Mouse (Mus musculus) embryonic facial prominence, embryonic 10.5 days (tissue): ENCODE measurements around the gene Gnb1. TPM values are rescaled to one million over a fixed set of nuclear protein-coding genes. Genes with fewer than 3 reads are reported as not detected.
A peak's percentile ranks its signal among the peaks of the same experiment; 100 is the strongest.

Source experiments
- DNase-seq: peaks from one replicate; pipeline ENCODE4 v3.0.0-alpha.2; 2017; ENCODE audit warnings: low spot score
- H3K27ac ChIP-seq: fragments of 300-500 bp; sonication (generic); replicated peaks from 2 replicates; pipeline ENCODE4 v1.5.1; 2016; ENCODE audit warnings: mild to moderate bottlenecking
- H3K27me3 ChIP-seq: fragments of 300-500 bp; sonication (generic); replicated peaks from 2 replicates; pipeline ENCODE4 v1.6.1; 2016; ENCODE audit warnings: low read depth, mild to moderate bottlenecking; ENCODE audit not compliant: poor library complexity, severe bottlenecking
- H3K36me3 ChIP-seq: fragments of 300-500 bp; sonication (generic); replicated peaks from 2 replicates; pipeline ENCODE4 v1.6.1; 2016; ENCODE audit warnings: mild to moderate bottlenecking, moderate library complexity
- H3K4me1 ChIP-seq: fragments of 300-500 bp; sonication (generic); 2 replicates; pipeline ENCODE4 v1.6.1; 2016
- H3K4me3 ChIP-seq: fragments of 300-500 bp; sonication (generic); 2 replicates; pipeline ENCODE4 v1.5.1; 2016; ENCODE audit warnings: mild to moderate bottlenecking, moderate library complexity
- H3K9me3 ChIP-seq: fragments of 300-500 bp; sonication (generic); 2 replicates; pipeline ENCODE4 v1.6.1; 2016; ENCODE audit warnings: mild to moderate bottlenecking
- WGBS: fragments of 180-500 bp; shearing (Covaris S2); methylation state at CpG from one replicate; pipeline ENCODE4 v1.1.7; 2016; 5-methylcytosine and 5-hydroxymethylcytosine counted together
- polyA plus RNA-seq: library from polyadenylated mRNA; unstranded; fragments of >200 nt; fragmentation: Nextera tagmentation; extraction: Ambion mirVana; gene quantifications from 2 replicates; pipeline ENCODE4 v1.2.1, GENCODE M21; 2016

The Gnb1 gene
- polyA plus RNA-seq, 1 experiment from 2014 or later: 655 TPM

DNA sequence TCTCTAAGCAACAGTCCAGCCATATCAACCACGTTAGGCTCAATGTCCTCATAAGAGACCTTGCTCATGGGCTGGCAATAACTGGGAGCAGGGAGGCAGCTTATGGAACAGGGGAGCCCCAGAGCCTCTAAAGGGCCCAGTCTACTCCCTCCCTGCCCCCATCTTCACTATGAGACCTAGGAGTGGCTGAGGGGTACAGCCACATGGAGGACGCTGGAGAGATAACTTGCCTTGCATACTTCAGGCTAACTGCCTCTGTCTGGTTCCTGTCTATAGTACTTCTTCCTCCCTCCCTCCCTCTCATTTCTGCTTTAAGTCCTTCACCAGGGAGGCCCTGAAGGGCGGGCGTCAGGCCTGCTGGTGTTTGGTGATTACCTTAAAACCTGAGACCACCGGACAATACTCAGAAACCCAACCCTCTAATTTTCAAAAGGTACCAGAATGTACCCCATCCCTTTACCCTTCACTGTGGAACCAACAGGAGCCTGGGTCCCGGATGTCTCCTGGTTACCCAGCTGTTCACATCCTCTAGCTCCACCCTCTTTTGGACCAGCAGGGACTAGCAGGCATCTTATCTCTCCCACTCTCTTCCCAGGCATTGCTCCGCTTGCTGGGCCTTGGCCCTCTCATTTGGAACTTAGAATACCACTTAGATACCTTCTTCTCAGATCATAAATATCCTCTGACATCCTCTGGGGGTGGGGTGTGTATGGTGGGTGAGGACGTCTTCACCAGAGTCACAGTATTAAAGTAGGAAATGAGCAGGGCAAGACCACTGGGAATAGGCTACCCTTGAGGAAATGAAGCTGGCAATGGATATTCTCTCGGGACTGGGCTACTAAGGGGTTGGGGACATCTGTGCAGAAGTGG is 1.8 kb upstream of the Gnb1 start:
- H3K9me3 ChIP-seq: no peaks in the 10 kb centered on the region
- WGBS: 83% methylated on average over 9 of the region's 9 CpGs
- H3K27me3 ChIP-seq: no peaks in the 10 kb centered on the region
- no peak for DNase-seq
- no peak overlapping the region for H3K27ac ChIP-seq
- peaks cover 61% of the 10 kb centered on the region for H3K4me1 ChIP-seq
- H3K36me3 ChIP-seq: no peaks in the 10 kb centered on the region; the same call in 1 of the 2 replicates
- 0 out of 2 replicates have a peak overlapping the region, but pooled peaks have one; percentile 11 for H3K4me3 ChIP-seq

DNA sequence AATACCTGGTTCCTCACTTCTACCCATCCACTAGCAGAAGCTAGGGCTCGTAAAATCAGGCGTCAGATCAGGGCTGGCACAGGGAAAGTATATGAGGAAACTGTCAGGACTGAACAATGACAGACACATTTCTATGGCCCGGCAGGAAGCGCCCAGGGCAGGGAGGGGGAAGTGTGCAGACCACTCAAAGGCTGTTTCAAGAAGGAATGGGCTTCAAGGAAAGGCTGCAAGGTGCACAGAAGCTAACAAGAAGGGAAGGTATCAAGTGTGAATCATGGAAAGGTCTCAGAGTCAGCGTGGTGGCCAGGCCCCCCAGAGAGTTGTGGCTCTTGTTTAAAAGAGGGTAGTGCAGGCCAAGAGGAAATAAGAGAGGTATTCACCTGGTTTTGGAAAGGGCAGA is 705 bp upstream of the Gnb1 start:
- Histone ChIP-seq H3K36me3 (no peaks in the 10 kb centered on the region; the same call in 1 of the 2 replicates), H3K27me3 (no peaks in the 10 kb centered on the region), H3K27ac (peak overlapping the region; percentile 100), H3K9me3 (no peaks in the 10 kb centered on the region), H3K4me3 (peak overlapping the region; percentile 100), H3K4me1 (peaks cover 64% of the 10 kb centered on the region)
- DNase-seq: no peak
- 36% methylated on average over 5 of the region's 5 CpGs for WGBS

DNA sequence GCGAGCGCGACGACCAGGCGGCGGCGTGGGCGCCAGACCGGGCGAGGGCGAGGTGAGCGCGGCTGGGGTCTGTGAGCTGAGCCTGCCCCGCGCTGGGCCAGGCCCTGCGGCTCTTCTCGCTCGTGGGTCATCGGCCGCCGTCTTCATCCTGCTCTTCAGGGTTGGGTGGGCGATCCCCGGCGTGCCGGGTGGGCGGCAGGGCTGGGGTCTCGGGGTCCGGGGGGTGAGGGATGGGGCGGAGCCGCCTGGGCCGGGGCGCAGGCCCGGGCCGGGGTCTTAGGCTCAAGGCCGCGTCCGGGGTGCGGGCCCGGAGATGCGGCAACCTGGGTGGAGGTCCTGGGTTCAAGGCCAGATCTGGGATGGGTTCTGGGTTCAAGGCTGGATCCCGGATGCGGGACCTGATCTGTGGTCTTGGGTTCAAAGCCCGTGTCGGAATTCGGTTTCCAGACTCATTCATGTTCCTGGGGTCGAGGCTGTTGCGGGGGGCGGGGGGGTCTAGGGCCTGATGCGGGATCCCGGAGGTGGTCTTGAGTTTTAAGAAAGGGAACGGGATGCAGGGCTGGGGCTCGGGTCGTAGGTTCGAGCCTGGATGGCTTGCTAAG is 469 bp downstream of the Gnb1 start:
- WGBS: under 1% methylated on average over 54 of the region's 54 CpGs
- H3K36me3 ChIP-seq: peaks cover 4% of the 10 kb centered on the region
- H3K27ac ChIP-seq: peak overlapping the region; percentile 100
- no peaks in the 10 kb centered on the region for H3K9me3 ChIP-seq
- H3K27me3 ChIP-seq: no peaks in the 10 kb centered on the region
- peak; percentile 74 for DNase-seq
- H3K4me1 ChIP-seq: peaks cover 64% of the 10 kb centered on the region
- peak overlapping the region; percentile 100 for H3K4me3 ChIP-seq

DNA sequence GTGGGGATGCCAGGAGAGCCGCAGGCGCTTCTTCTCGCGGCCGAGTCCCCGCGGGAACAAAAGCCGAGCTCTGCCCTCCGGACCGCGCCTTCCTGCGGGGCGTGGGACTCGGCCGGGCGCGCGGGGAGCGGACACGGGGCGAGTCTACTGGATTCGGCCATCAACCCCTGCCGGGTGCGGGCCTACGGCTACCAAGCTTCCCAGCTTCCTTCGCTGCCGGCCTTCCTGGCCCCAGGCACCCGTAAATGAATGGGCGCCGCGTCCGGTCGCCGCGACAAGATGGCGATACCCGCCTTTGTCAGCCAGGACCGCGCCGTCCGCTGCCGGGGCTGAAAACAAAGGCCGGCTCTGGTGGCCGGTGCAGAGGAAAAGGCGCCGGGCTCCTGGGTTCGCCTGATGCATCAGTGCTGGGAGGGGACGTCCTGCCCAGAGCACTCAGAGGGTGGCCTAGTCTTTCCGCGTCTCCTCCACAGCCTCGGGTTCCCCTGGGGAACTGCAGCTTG is 1.0 kb downstream of the Gnb1 start:
- peak overlapping the region; percentile 100 for H3K27ac ChIP-seq
- peak overlapping the region; percentile 100 for H3K4me3 ChIP-seq
- H3K4me1 ChIP-seq: peaks cover 59% of the 10 kb centered on the region
- H3K27me3 ChIP-seq: no peaks in the 10 kb centered on the region
- under 1% methylated on average over 51 of the region's 51 CpGs for WGBS
- H3K36me3 ChIP-seq: peaks cover 8% of the 10 kb centered on the region
- peak; percentile 77 for DNase-seq
- H3K9me3 ChIP-seq: no peaks in the 10 kb centered on the region

DNA sequence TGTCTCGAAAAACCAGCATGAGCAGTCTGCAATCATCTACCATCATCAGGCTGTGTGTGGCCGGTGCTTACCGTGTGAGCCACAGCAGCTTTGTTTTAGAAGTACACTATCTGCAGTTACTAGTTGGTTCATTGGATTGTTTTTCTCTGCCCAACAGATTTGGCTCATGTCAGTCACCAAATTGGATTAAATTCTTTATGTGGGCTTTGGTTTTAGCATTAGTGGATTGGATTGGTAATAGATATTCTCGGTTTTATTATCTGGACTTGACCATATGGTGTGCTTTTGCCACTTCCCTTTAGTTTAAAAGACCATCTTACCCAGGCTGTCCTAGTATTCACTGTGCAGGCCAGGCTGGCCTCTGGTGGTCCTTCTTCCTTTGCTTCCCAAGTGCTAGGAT is 3.7 kb downstream of the Gnb1 start:
- Histone ChIP-seq H3K36me3 (peaks cover 15% of the 10 kb centered on the region), H3K27me3 (no peaks in the 10 kb centered on the region), H3K4me3 (peak overlapping the region; percentile 100; the same call in 1 of the 2 replicates), H3K4me1 (peaks cover 35% of the 10 kb centered on the region), H3K27ac (no peak overlapping the region), H3K9me3 (no peaks in the 10 kb centered on the region)
- DNase-seq: no peak
- 82% methylated on average over 4 of the region's 4 CpGs for WGBS

DNA sequence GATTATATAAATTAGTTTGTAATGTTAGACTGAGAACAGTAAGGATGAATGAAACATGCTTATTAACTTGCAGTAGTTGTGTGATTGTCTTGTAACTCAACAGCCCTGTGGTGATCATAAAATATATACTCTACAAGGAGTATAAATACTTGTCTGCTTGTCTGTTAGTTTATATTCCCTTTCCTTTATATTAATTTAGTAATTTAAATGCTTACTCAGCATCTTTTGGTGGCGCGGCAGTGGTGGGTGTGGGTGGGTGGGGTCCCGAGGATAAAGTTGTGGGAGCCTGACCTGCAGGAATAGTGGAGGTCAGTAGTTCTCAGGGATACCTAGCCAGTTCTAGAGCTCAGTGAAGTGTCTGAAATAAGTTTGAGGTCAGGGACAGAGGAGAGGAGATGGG is 6.8 kb downstream of the Gnb1 start:
- Histone ChIP-seq H3K27me3 (no peaks in the 10 kb centered on the region), H3K36me3 (peaks cover 31% of the 10 kb centered on the region), H3K4me1 (peaks cover 21% of the 10 kb centered on the region), H3K9me3 (no peaks in the 10 kb centered on the region), H3K4me3 (no peak overlapping the region), H3K27ac (no peak overlapping the region)
- WGBS: 95% methylated on average over 3 of the region's 3 CpGs
- no peak for DNase-seq

DNA sequence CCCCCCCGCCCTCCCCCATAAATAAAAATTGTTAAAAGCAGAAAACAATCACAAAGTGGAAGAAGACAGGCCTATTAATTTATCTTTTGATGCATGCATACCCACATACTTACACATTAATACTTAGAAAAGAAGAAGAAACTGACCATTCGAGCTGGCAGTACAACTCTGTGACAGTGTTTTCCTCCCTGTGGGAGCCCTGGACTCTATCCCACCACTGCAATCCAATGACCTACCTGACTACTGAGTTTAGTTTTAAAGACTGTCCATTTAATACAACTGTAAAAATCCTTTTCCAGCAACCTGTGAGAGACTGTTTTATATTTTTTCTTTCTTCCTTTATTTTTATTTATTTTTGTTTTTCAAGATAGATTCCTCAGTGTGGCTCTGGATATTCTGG is 10.0 kb downstream of the Gnb1 start:
- no peak for DNase-seq
- Histone ChIP-seq H3K4me3 (no peak overlapping the region), H3K27me3 (no peaks in the 10 kb centered on the region), H3K9me3 (no peaks in the 10 kb centered on the region), H3K27ac (no peak overlapping the region), H3K4me1 (peaks cover 5% of the 10 kb centered on the region), H3K36me3 (peaks cover 57% of the 10 kb centered on the region)
- WGBS: 85% methylated on average over 2 of the region's 2 CpGs

DNA sequence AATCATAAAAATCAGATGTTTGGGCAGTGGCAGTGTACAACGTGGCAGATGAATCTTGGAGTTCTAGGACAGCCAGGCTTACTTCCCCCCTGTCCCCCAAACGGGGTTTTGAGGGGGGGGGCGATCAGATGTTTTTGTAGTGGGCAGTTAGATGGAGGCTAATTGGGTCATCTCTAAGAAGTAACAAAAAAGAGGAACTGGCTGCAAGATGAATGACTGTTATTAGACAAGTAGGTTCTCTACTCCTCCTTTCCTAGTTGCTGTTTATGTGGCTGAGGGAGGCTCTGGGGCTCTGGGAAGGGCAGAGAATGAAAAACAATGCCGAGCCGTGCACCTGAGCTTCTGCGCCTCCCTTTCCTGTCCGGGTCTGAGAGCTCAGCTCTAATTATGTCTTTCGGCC is 13.9 kb downstream of the Gnb1 start:
- Histone ChIP-seq H3K36me3 (peaks cover 44% of the 10 kb centered on the region), H3K4me1 (peaks cover 5% of the 10 kb centered on the region), H3K27me3 (no peaks in the 10 kb centered on the region), H3K4me3 (no peak overlapping the region), H3K27ac (no peak overlapping the region), H3K9me3 (no peaks in the 10 kb centered on the region)
- DNase-seq: no peak
- WGBS: 78% methylated on average over 8 of the region's 8 CpGs

DNA sequence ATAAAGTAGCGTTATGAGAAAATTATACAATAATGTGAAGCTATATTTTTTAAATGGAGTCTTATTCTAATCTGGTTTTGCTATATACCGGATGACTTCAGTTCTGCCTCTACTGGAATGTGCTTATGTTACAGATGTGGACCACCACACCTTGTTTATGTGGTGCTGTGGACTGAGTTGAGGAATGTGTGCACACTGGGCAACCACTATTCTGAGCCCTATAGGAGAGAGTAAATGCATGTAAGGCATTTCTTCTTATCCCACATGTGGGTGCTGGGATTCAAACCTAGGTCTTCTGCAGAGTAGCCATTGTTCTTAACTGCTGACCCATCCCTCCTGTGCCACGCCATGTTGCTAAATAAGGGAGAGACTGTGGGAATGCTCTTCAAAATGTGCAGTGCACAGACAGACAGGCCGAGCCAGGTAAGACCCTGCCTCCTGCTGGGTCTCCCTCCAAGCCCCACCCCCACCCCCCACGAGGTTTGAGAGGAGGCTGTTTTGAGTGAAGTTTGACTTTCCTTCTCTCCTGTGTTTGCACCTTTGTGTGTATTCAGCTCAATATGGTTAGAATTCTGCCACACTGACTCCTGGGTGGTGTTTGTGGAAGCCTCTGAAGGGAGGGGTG is 14.6 kb downstream of the Gnb1 start:
- no peaks in the 10 kb centered on the region for H3K27me3 ChIP-seq
- no peak overlapping the region for H3K4me3 ChIP-seq
- H3K9me3 ChIP-seq: no peaks in the 10 kb centered on the region
- no peak overlapping the region for H3K27ac ChIP-seq
- WGBS: 86% methylated on average over 5 of the region's 5 CpGs
- peaks cover 5% of the 10 kb centered on the region for H3K4me1 ChIP-seq
- peaks cover 44% of the 10 kb centered on the region for H3K36me3 ChIP-seq
- DNase-seq: no peak

DNA sequence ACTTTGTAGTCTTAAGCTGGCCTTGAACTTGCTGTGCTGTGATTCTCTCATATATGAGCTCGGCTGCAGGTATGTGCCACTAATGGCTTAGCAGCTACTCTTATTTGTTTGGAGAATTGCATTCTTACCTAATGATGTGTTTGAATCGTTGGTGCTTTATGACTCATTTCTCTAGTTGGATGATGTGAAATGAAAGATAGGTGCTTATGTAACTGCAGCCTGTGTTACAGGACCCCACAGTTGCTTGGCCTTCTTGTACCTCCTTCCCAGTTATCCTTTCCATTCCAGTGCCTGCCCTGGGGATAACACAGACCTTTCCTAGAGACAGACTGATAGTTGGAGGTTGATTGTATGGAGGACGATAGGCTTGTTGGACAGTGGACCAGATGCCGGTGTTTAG is 17.5 kb downstream of the Gnb1 start:
- H3K27ac ChIP-seq: no peak overlapping the region
- 94% methylated on average over 4 of the region's 4 CpGs for WGBS
- H3K4me1 ChIP-seq: peaks cover 5% of the 10 kb centered on the region
- H3K36me3 ChIP-seq: peaks cover 40% of the 10 kb centered on the region
- no peak overlapping the region for H3K4me3 ChIP-seq
- H3K27me3 ChIP-seq: no peaks in the 10 kb centered on the region
- DNase-seq: no peak
- H3K9me3 ChIP-seq: no peaks in the 10 kb centered on the region

DNA sequence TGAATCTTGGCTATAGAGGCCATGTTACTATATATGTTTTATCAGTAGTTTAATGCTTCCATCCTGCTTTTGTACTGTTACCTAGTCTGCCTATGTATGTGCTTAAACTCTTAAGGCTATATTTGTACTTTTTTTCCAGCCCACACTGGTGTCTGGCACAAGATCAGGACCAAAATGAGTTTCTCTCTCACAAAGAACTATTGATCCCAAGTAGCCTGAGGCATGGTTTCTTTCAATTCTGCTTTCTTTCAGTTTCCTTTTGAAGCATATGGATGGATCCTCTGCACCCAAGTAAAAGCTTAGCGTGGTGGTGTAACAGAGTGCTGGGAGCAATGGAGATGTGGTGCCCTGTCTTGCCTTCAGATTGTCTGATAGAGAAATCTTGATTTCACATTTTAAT is 19.8 kb downstream of the Gnb1 start:
- WGBS: 49% methylated on average over 1 of the region's 1 CpGs
- H3K4me3 ChIP-seq: no peak overlapping the region
- H3K4me1 ChIP-seq: no peaks in the 10 kb centered on the region
- peaks cover 37% of the 10 kb centered on the region for H3K36me3 ChIP-seq
- H3K27me3 ChIP-seq: no peaks in the 10 kb centered on the region
- no peak for DNase-seq
- no peak overlapping the region for H3K27ac ChIP-seq
- no peaks in the 10 kb centered on the region for H3K9me3 ChIP-seq

DNA sequence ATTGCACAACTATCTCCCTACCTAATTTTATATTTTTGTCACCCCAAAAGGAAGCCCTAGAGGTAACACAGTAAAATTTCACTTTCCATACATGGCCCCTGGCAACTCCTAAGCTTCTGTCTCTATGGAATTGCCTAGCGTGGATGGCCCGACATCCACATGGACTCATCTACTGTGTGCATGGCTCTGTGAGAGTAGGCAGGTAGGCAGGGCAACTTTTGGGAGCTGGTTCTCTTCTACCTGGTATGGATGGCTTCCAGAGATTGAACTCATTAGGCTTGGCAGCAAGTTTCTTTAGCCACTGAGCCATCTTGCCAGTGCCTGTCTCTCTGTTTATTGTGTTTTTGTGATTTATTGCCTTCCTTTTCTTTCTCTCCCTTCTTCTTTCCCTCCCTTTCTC is 23.6 kb downstream of the Gnb1 start:
- Histone ChIP-seq H3K4me1 (no peaks in the 10 kb centered on the region), H3K27me3 (no peaks in the 10 kb centered on the region), H3K4me3 (no peak overlapping the region), H3K27ac (no peak overlapping the region), H3K36me3 (peaks cover 57% of the 10 kb centered on the region), H3K9me3 (no peaks in the 10 kb centered on the region)
- WGBS: 93% methylated on average over 2 of the region's 2 CpGs
- DNase-seq: no peak
